Mouse (Mus musculus): Measurements from ENCODE around the gene 4933411K16Rik. TPM values are rescaled to one million over a fixed set of nuclear protein-coding genes. Genes with fewer than 3 reads are reported as not detected.
A peak's percentile ranks its signal among the peaks of the same experiment; 100 is the strongest.

The 4933411K16Rik gene
- polyA plus RNA-seq, 1 experiment from 2014 or later: not detected

DNA sequence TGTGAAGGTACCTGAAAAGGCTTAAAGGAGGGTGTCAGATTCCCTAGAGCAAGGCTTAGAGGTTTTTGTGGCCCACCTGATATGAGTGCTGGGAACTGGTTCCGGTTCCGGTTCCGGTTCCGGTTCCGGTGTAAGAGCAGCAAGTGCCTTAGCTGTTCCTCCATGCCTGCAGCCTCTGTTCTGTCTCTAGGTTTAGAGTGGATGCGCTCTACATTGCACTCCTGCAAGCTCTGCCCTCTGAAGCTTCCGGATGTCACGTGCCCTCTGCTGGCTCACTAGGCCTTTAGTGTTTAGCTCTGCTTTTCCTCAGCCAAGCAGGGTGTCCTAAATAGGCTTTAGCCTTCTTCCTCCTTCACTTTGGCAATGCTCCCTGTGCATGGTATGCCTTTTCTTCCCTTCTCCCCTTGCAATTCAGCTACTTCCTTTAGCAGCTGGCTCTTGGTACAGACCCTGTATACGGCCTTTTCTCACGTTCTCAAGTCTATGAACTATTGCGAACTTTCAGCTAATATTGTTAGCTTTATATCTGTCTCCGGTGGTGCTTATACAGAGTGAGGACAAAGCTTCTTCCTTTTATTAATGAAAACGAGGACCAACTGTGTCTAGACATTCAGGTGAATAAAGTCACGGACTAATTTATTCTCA lies 37.2 kb downstream of the 4933411K16Rik start:
- WGBS: 14% methylated on average over 14 of the region's 14 CpGs
- ATAC-seq (replicated peaks): no peak
- Histone ChIP-seq H3K36me3 (replicated peaks) (no peaks in the 10 kb centered on the region), H3K4me3 (peak overlapping the region; percentile 79), H3K4me2 (peak overlapping the region; percentile 58), H3K4me1 (peaks cover 40% of the 10 kb centered on the region), H3K9ac (0 out of 2 replicates have a peak overlapping the region, but pooled peaks have one; percentile 1), H3K27ac (peak overlapping the region; percentile 77), H3K9me3 (no peaks in the 10 kb centered on the region), H3K27me3 (replicated peaks) (no peaks in the 10 kb centered on the region)

DNA sequence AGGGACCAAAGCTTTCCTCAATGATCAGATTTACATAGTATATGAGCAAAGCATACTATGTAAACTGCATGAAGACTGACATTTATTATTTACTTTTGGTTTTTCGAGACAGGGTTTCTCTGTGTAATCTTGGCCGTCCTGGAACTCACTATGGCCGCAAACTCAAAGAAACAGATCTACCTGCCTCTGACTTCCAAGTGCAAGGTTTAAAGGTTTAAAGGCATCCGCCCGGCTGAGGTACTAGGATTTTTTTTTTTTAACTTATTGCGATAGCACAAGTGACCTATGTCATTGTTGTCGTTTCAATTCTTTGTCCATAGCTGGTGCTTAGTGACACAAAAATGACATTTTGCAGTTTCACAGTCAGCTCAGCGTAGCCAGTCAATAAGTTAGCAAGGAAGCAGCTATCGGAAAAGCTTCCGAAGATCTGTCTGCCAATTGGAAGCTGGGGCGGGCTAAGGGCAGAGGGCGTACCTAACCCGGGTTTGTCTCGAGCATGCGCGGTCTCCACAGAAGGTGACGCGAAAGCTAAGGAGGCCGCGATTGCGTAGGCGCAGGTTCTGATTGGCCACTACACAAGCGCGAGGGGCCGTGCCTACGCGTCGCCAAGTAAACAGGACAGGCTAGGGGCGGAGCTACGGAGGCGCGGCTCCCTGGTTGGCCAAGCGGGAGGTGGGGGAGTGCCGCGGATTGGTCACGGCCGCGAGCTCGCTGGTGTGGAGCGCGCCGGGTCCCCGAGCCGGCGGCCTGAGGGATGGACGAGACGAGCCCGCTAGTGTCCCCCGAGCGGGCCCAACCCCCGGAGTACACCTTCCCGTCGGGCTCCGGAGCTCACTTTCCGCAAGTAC lies 37.9 kb downstream of the 4933411K16Rik start, which contains the start of gene Pi4k2a:
TSS of gene Pi4k2a (plus strand) at position 723 of the 848 bp plus-strand sequence.
- Histone ChIP-seq H3K9me3 (no peaks in the 10 kb centered on the region), H3K27ac (peak within 1 kb of the TSS; percentile 89), H3K4me3 (peak within 1 kb of the TSS; percentile 79), H3K4me1 (peaks cover 40% of the 10 kb centered on the region), H3K27me3 (replicated peaks) (no peaks in the 10 kb centered on the region), H3K4me2 (peak within 1 kb of the TSS; percentile 73), H3K9ac (peak within 1 kb of the TSS; percentile 68), H3K36me3 (replicated peaks) (no peaks in the 10 kb centered on the region)
- peak; percentile 98 for ATAC-seq (replicated peaks)
- WGBS: 1% methylated on average over 55 of the region's 55 CpGs

DNA sequence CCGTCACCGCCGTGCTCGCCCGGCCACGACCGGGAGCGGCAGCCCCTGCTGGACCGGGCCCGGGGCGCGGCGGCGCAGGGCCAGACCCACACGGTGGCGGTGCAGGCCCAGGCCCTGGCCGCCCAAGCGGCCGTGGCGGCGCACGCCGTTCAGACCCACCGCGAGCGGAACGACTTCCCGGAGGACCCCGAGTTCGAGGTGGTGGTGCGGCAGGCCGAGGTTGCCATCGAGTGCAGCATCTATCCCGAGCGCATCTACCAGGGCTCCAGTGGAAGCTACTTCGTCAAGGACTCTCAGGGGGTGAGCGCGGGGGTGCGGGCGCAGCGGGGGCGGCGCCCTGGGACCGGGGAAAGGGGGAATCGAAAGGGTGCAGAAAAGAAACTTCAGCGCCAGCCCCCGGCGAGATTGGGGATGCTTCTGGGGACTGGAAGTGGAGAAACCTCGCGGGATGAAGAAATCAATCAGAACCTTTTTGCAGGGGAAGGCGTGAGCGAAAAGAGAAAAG lies 38.6 kb downstream of the 4933411K16Rik start:
- H3K36me3 ChIP-seq (replicated peaks): no peaks in the 10 kb centered on the region
- WGBS: under 1% methylated on average over 47 of the region's 52 CpGs
- peak; percentile 69 for ATAC-seq (replicated peaks)

DNA sequence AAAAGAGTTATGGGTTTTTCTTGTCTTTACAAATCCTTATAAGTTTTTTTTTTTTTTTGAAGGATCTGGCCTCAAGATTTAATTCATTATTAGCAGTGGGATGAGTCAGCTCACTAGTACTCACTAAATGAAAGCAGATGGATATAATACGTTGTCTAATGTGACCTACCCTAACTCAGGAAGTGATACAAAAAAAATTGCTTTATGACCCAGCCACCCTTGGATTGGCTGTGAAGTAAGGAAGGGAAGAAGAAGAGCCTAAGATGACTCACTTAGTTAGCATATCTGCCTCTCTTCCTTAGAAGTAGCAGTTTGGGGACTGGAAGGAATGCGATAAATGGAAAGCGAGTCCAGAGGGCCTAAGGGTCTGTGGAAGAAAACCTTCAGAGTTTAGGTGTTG lies 47.4 kb downstream of the 4933411K16Rik start:
- Histone ChIP-seq H3K36me3 (replicated peaks) (0 out of 2 replicates have a peak, but pooled peaks cover 3% of the 10 kb centered on the region), H3K4me2 (no peak overlapping the region), H3K27ac (no peak overlapping the region), H3K27me3 (replicated peaks) (no peaks in the 10 kb centered on the region), H3K4me3 (no peak overlapping the region), H3K4me1 (peaks cover 2% of the 10 kb centered on the region; the same call in 1 of the 2 replicates), H3K9ac (no peak overlapping the region), H3K9me3 (no peaks in the 10 kb centered on the region)
- 92% methylated on average over 3 of the region's 3 CpGs for WGBS
- ATAC-seq (replicated peaks): no peak

More for the DNA sequence above, 38.6 kb downstream of the 4933411K16Rik start:
- H3K9ac ChIP-seq: peak overlapping the region; percentile 68
- H3K4me3 ChIP-seq: peak overlapping the region; percentile 79
- no peaks in the 10 kb centered on the region for H3K27me3 ChIP-seq (replicated peaks)
- H3K27ac ChIP-seq: peak overlapping the region; percentile 89
- H3K9me3 ChIP-seq: no peaks in the 10 kb centered on the region
- peak overlapping the region; percentile 73 for H3K4me2 ChIP-seq
- peaks cover 36% of the 10 kb centered on the region for H3K4me1 ChIP-seq

Other genes starting within 250 kb of the 4933411K16Rik start
- gene Frat1, start 222.3 kb upstream of the 4933411K16Rik start, polyA plus RNA-seq (2015; fragmentation: Nextera tagmentation; extraction: Ambion mirVana): 30.1 and 30.9 TPM in 2 replicates
- 9.5 and 9.7 TPM in 2 replicates for gene Frat2, start 204.1 kb upstream of the 4933411K16Rik start, polyA plus RNA-seq (2015; fragmentation: Nextera tagmentation; extraction: Ambion mirVana)
- gene Rrp12, start 156.1 kb upstream of the 4933411K16Rik start, polyA plus RNA-seq (2015; fragmentation: Nextera tagmentation; extraction: Ambion mirVana): 16.7 and 18.5 TPM in 2 replicates
- gene Pgam1, start 140.3 kb upstream of the 4933411K16Rik start, polyA plus RNA-seq (2015; fragmentation: Nextera tagmentation; extraction: Ambion mirVana): 484 and 515 TPM in 2 replicates
- gene Exosc1, start 118.8 kb upstream of the 4933411K16Rik start, polyA plus RNA-seq (2015; fragmentation: Nextera tagmentation; extraction: Ambion mirVana): 53.1 and 61.1 TPM in 2 replicates
- gene Zdhhc16, start 118.8 kb upstream of the 4933411K16Rik start, polyA plus RNA-seq (2015; fragmentation: Nextera tagmentation; extraction: Ambion mirVana): 88.0 and 91.9 TPM in 2 replicates
- gene Mms19, start 71.1 kb upstream of the 4933411K16Rik start, polyA plus RNA-seq (2015; fragmentation: Nextera tagmentation; extraction: Ambion mirVana): 34.9 and 37.5 TPM in 2 replicates
- gene Ubtd1, start 70.5 kb upstream of the 4933411K16Rik start, polyA plus RNA-seq (2015; fragmentation: Nextera tagmentation; extraction: Ambion mirVana): 10.0 and 13.6 TPM in 2 replicates
- gene Ankrd2, start 16.2 kb upstream of the 4933411K16Rik start, polyA plus RNA-seq (2015; fragmentation: Nextera tagmentation; extraction: Ambion mirVana): 0.56 and 0.83 TPM in 2 replicates
- gene Hoga1, start 6.6 kb upstream of the 4933411K16Rik start, polyA plus RNA-seq (2015; fragmentation: Nextera tagmentation; extraction: Ambion mirVana): 1.1 and 1.3 TPM in 2 replicates
- 154 and 162 TPM in 2 replicates for gene Morn4, start 34.1 kb downstream of the 4933411K16Rik start, polyA plus RNA-seq (2015; fragmentation: Nextera tagmentation; extraction: Ambion mirVana)
- 30.1 and 30.6 TPM in 2 replicates for gene Pi4k2a, start 38.2 kb downstream of the 4933411K16Rik start, polyA plus RNA-seq (2015; fragmentation: Nextera tagmentation; extraction: Ambion mirVana)
- 6.3 and 7.3 TPM in 2 replicates for gene Avpi1, start 76.8 kb downstream of the 4933411K16Rik start, polyA plus RNA-seq (2015; fragmentation: Nextera tagmentation; extraction: Ambion mirVana)
- gene Marveld1, start 95.2 kb downstream of the 4933411K16Rik start, polyA plus RNA-seq (2015; fragmentation: Nextera tagmentation; extraction: Ambion mirVana): 2.9 and 4.6 TPM in 2 replicates
- gene Zfyve27, start 111.7 kb downstream of the 4933411K16Rik start, polyA plus RNA-seq (2015; fragmentation: Nextera tagmentation; extraction: Ambion mirVana): 70.3 and 74.2 TPM in 2 replicates
- gene Sfrp5, start 150.0 kb downstream of the 4933411K16Rik start, polyA plus RNA-seq (2015; fragmentation: Nextera tagmentation; extraction: Ambion mirVana): 1.1 and 1.3 TPM in 2 replicates
- gene Golga7b, start 195.3 kb downstream of the 4933411K16Rik start, polyA plus RNA-seq (2015; fragmentation: Nextera tagmentation; extraction: Ambion mirVana): 62.7 and 65.5 TPM in 2 replicates

All from midbrain, embryonic 15.5 days (tissue).